Mouse (Mus musculus) frontal cortex, postnatal 14 days (tissue): Measurements from ENCODE around the gene Wnt7b.
A peak's percentile ranks its signal among the peaks of the same experiment; 100 is the strongest.

ENCODE experiments used
- DNase-seq, 2 experiments: peaks; one replicate each; pipeline ENCODE4 v3.0.0; 2022; ENCODE audit warnings: low spot score in 2 of 2

Wnt7b gene

DNA sequence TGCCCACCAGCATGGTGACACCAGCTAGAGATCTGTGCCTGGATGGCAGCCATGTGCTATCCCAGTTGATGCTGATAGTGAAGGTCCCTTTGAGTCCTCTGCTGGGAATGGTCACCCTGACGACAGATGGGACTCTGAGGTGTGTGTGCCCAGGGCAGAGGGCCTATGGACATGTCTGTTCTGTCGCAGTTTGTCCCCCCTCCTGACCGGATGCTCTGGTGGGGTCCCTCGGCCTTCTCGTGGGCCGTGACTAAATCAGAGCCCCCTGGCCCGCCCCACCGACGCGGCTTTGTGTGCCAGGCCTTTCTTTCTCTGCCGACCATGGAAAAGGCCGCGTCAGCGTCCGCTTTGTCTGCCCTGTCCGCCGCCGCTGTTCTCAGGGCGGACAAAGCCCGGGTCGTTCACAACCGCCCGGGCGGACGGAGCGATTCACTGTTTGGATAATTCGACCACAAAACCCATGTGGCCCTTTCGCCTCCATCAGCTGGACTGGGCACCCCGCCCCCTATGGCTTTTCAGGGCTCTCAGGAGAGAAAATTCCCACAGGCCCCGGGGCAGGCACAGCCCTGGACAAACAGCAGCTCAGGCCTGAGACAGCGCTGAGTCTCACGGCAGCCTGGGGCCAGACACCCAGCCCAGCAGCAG is 74.8 kb downstream of the Wnt7b start:
- DNase-seq = no peak

DNA sequence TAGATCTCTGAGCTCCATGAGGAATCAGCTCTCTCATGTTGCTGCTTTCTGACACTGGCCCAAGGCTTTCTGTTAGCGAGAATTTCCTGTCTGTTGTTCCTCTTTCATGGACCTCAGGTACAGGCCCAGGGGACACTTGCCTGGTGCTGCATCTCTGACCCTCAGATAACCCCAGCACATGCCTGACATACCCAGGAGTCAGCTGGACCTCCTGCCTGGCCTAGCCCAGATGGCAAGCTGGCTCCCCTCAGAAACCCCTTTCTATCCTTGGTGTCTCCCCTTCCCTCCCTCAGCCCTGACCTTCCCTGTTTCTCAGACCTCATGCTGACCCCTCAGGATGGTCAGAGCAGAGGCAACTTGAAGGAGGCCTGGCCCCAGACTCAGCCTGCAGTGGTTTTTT is 75.6 kb downstream of the Wnt7b start:
- no peak for DNase-seq

- DNase-seq = no peak
Observed at GRCm38 (mm10) chr15:85505118-85505925, 77.0 kb downstream of the Wnt7b start.

- no peak for DNase-seq
Observed at GRCm38 (mm10) chr15:85503127-85503526, 79.1 kb downstream of the Wnt7b start, which contains the start of gene 7530416G11Rik. Gene 7530416G11Rik (minus strand): TSS chr15:85503227.

- DNase-seq = no peak
Observed at GRCm38 (mm10) chr15:85500267-85500666, 82.0 kb downstream of the Wnt7b start.

DNA sequence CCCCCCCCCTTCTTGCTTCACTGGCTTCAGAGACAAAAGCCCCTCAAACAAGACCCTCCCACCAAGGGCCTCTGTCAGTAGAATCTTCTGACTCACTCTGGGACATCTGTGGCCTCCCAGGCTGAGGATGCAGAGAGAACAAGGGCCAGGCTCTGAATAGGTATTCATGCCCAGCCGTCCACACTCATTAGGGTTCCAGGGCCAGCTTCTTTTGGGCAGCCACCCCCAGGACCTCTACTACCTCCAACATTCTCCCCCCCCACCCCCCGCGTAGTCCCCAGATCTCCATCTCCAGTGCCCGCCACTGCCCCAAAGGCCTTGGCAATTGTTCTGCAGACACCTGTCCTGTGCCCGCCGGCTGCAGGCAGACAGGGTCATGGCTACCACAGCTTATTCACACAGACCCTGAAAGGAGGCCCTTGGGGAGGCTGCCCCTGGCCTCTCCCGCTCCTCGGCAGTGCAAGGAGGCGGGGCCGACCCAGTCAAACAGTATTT is 84.2 kb downstream of the Wnt7b start:
- DNase-seq = no peak

DNA sequence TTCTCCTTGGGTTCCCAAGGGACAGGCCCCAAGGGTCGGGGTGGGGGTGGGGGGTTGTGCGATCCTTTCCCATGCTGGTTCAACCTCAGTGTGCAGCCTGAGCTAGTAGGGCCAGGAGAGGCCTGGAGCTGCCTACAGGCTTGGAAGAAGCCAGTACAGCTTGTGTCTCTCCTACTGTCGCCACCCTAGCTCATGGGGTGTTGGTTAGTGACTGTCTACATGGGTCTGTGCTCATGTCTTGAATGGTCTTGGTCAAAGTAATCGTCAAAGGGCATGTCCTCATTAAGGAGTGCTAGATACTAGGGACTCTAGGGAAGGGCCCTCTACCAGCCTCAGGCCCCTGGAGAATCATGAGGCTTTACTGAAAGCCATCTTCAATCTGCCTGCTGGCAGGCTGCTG is 84.7 kb downstream of the Wnt7b start:
- DNase-seq = no peak

GRCm38 (mm10) chr15:85494163-85494621 is 88.1 kb downstream of the Wnt7b start:
- DNase-seq = peak; percentile 63 to 67

DNA sequence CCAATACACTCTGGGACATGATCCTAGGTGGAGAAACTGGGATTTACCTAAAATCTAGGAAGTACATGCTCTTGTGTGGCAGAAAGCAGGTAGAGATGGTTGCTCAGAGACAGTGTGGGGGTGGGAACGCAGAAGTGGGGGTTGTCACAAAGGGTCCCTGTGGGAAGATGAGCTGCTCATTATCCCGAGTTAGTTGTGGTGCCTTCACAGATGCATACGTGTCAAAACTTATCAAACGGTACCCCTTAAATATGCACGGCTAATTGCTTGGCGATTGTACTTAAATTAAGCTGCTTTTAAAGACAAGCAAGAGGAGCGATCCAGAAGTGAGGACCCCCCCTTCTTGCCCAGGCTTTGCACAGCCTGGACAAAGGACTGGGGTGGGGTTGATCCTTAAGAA is 92.5 kb downstream of the Wnt7b start:
- no peak for DNase-seq

DNA sequence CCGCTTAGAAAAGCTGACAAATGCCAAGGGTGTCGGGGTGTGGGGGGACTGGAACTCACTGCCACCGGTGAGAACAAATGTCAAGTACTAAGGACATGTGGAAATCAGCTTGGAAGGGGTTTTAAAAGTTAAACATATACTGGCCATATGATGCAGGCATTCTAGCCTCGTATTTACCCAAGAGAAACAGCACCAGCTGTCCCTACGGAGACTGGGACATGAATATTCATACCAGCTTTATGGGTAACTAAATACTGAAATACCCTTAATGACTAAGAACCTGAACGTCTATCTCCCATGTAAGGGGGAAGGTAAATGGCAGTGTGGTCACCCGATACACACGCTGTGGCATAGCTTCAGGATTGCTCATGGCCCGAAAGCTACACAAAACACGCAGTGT is 93.4 kb downstream of the Wnt7b start:
- DNase-seq = no peak
